Mouse (Mus musculus): ENCODE data around the gene Olfr418.

GRCm38 (mm10) chr1:173216481-173216880 is 49.3 kb upstream of the Olfr418 start:
- TF ChIP-seq POLR2A (IDR thresholded peaks at IDR 0.05; ENCODE audit: borderline replicate concordance, control insufficient read depth, low read depth, low read length) (no peak), CTCF (IDR thresholded peaks at IDR 0.05; ENCODE audit: control insufficient read depth, insufficient read depth, low read length) (no peak)

All from bone marrow, adult 2 months (tissue).